Mouse (Mus musculus): ENCODE measurements around the gene Zfp110.

Zfp110 gene

DNA sequence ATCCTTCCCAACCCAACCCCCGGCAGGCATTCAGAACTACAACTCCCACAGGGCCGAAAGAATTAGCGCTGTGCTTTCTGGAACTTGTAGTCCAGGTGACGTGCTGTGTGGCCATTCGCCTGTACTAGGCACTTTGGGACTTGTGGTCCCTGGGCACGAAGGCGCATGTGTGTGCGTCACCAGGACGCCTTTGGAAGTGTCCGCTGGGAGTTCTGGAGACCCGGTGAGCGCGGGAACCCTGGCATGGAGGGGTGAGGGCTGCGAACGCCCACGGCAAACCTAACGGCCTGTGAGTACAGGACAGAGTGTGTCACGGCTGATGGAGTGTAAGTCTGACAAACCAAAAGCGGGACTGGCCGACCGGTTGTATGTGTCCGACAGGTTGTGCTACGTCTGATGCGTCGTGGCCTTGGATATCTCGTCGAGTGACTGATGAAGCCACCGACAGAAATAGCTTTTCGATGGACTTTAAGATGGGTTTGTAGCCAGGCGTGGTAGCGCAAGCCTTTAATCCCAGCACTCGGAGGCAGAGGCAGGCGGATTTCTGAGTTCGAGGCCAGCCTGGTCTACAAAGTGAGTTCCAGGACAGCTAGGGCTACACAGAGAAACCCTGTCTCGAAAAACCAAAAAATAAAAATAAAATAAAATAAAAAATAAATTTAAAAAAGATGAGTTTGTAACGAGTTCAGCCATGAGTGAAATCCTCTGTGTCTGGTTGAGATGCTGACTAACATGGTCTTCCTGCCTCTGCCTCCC lies 63.3 kb downstream of the Zfp110 start, which contains the start of gene Zscan22:
Gene Zscan22, plus strand, starts transcription at position 161 of the 756 bp plus-strand sequence.
- peak; percentile 93 to 97 for DNase-seq

All from kidney, postnatal 25 days (tissue).